Mouse (Mus musculus): Measurements from ENCODE around the gene Cda. TPM values are rescaled to one million over a fixed set of nuclear protein-coding genes. Genes with fewer than 3 reads are reported as not detected.

Gene Cda
- polyA plus RNA-seq, 1 experiment from 2014 or later = 14.1 TPM

DNA sequence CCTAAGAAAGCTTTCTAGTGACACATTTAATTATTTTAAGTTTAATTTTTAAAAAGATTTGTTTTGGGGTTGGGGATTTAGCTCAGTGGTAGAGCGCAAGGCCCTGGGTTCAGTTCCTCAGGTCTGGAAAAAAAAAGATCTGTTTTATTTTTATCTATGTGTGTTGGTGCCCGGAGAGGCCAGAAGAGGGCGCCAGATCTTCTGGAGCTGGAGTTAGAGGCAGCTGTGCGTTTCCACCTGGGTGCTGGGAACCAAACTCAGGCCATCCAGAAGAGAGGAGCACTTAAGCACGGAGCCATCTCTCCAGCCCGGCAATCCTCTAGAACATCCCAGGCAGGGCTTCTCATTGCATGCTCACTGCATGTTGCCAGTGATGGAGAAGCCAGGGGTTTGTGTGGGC is 51.4 kb downstream of the Cda start:
- H3K4me3 ChIP-seq (ENCODE audit: control insufficient read depth in 1 of 2, insufficient read depth in 1 of 2, low read depth in 1 of 2, low read length in 2 of 2) = no peak overlapping the region
- H3K9ac ChIP-seq (ENCODE audit: low read length) = no peak overlapping the region
- peaks cover 3 to 7% of the 10 kb centered on the region in 2 experiments; a peak in 2 of 4 replicates for H3K4me1 ChIP-seq (ENCODE audit: control insufficient read depth in 2 of 2, insufficient read depth in 2 of 2, low read length in 2 of 2)
- no peak for ATAC-seq (ENCODE audit: insufficient number of reproducible peaks, insufficient read depth, low FRiP score, low read depth)
- WGBS = 83% methylated on average over 6 of the region's 6 CpGs
- H3K4me2 ChIP-seq (ENCODE audit: low read length) = no peak overlapping the region
- H3K9me3 ChIP-seq (ENCODE audit: control insufficient read depth, low read length) = no peaks in the 10 kb centered on the region
- no peaks in the 10 kb centered on the region for H3K27me3 ChIP-seq (ENCODE audit: control insufficient read depth, insufficient read depth, low read length)
- H3K36me3 ChIP-seq (ENCODE audit: control insufficient read depth, insufficient read depth, low read length) = peaks cover 86% of the 10 kb centered on the region
- no peak overlapping the region for H3K27ac ChIP-seq (replicated peaks in 1 of 2; ENCODE audit: control insufficient read depth in 1 of 2, insufficient read depth in 1 of 2, low read depth in 2 of 2, low read length in 2 of 2)

- Histone ChIP-seq H3K4me2 (ENCODE audit: low read length) (no peak overlapping the region), H3K36me3 (ENCODE audit: control insufficient read depth, insufficient read depth, low read length) (peaks cover 92% of the 10 kb centered on the region), H3K27ac (replicated peaks in 1 of 2; ENCODE audit: control insufficient read depth in 1 of 2, insufficient read depth in 1 of 2, low read depth in 2 of 2, low read length in 2 of 2) (no peak overlapping the region), H3K27me3 (ENCODE audit: control insufficient read depth, insufficient read depth, low read length) (no peaks in the 10 kb centered on the region), H3K4me1 (ENCODE audit: control insufficient read depth in 2 of 2, insufficient read depth in 2 of 2, low read length in 2 of 2) (peaks cover 3% of the 10 kb centered on the region in 2 experiments; a peak in 1 of 4 replicates), H3K9ac (ENCODE audit: low read length) (no peak overlapping the region), H3K4me3 (ENCODE audit: control insufficient read depth in 1 of 2, insufficient read depth in 1 of 2, low read depth in 1 of 2, low read length in 2 of 2) (no peak overlapping the region), H3K9me3 (ENCODE audit: control insufficient read depth, low read length) (no peaks in the 10 kb centered on the region)
- 74% methylated on average over 9 of the region's 9 CpGs for WGBS
- no peak for ATAC-seq (ENCODE audit: insufficient number of reproducible peaks, insufficient read depth, low FRiP score, low read depth)
Observed at GRCm38 (mm10) chr4:138315781-138316180, 52.0 kb downstream of the Cda start.

GRCm38 (mm10) chr4:138313795-138314194 is 54.0 kb downstream of the Cda start:
- H3K4me1 ChIP-seq (ENCODE audit: control insufficient read depth in 2 of 2, insufficient read depth in 2 of 2, low read length in 2 of 2) = no peaks in the 10 kb centered on the region
- H3K9me3 ChIP-seq (ENCODE audit: control insufficient read depth, low read length) = no peaks in the 10 kb centered on the region
- ATAC-seq (ENCODE audit: insufficient number of reproducible peaks, insufficient read depth, low FRiP score, low read depth) = no peak
- peaks cover 98% of the 10 kb centered on the region for H3K36me3 ChIP-seq (ENCODE audit: control insufficient read depth, insufficient read depth, low read length)
- H3K4me2 ChIP-seq (ENCODE audit: low read length) = no peak overlapping the region
- no peak overlapping the region for H3K4me3 ChIP-seq (ENCODE audit: control insufficient read depth in 1 of 2, insufficient read depth in 1 of 2, low read depth in 1 of 2, low read length in 2 of 2)
- WGBS = 83% methylated on average over 4 of the region's 4 CpGs
- H3K27ac ChIP-seq (replicated peaks in 1 of 2; ENCODE audit: control insufficient read depth in 1 of 2, insufficient read depth in 1 of 2, low read depth in 2 of 2, low read length in 2 of 2) = no peak overlapping the region
- H3K9ac ChIP-seq (ENCODE audit: low read length) = no peak overlapping the region
- H3K27me3 ChIP-seq (ENCODE audit: control insufficient read depth, insufficient read depth, low read length) = no peaks in the 10 kb centered on the region

DNA sequence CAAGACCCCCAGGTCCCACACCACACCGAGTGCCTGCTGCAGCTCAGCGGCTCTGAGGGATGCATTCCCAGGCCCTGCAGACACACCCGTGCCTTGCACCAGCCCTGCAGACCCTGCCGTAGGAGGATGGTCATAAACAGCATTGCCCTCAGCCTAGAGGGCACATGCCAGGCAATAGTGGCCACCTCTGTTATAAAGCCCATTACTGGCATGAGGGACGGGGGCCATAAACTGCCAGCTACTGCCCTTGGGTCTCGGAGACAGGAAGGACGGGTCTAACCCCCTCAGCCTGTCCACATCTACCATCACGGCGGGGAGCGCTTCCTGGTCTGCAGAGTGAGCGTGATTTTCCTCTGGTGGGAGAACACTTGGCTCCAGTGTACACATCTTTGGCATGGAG is 54.8 kb downstream of the Cda start:
- ATAC-seq (ENCODE audit: insufficient number of reproducible peaks, insufficient read depth, low FRiP score, low read depth) = no peak
- H3K36me3 ChIP-seq (ENCODE audit: control insufficient read depth, insufficient read depth, low read length) = peaks cover 99% of the 10 kb centered on the region
- WGBS = 86% methylated on average over 11 of the region's 11 CpGs
- H3K4me2 ChIP-seq (ENCODE audit: low read length) = no peak overlapping the region
- no peak overlapping the region for H3K9ac ChIP-seq (ENCODE audit: low read length)
- H3K9me3 ChIP-seq (ENCODE audit: control insufficient read depth, low read length) = no peaks in the 10 kb centered on the region
- no peaks in the 10 kb centered on the region for H3K27me3 ChIP-seq (ENCODE audit: control insufficient read depth, insufficient read depth, low read length)
- no peaks in the 10 kb centered on the region for H3K4me1 ChIP-seq (ENCODE audit: control insufficient read depth in 2 of 2, insufficient read depth in 2 of 2, low read length in 2 of 2)
- H3K4me3 ChIP-seq (ENCODE audit: control insufficient read depth in 1 of 2, insufficient read depth in 1 of 2, low read depth in 1 of 2, low read length in 2 of 2) = no peak overlapping the region
- no peak overlapping the region for H3K27ac ChIP-seq (replicated peaks in 1 of 2; ENCODE audit: control insufficient read depth in 1 of 2, insufficient read depth in 1 of 2, low read depth in 2 of 2, low read length in 2 of 2)

DNA sequence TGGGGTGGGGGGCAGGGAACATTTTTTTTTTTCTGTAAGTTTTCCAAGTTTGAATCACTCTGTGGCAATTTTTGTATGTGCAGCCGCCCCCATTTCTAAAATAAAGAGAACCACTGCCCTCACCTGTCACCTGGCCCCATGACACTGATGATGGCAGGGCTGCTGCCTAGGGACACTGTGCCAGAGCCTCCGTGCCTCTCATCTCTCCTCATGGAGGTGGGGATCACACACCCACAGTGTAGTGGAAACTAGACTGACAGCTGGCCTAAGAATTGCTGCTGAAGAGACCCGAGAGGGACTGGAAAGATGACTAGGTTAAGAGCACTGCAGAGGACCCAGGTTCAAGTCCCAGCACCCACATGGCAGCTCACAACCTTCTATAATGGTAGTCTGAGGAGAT is 55.7 kb downstream of the Cda start:
- H3K4me2 ChIP-seq (ENCODE audit: low read length) = no peak overlapping the region
- no peak overlapping the region for H3K4me3 ChIP-seq (ENCODE audit: control insufficient read depth in 1 of 2, insufficient read depth in 1 of 2, low read depth in 1 of 2, low read length in 2 of 2)
- H3K4me1 ChIP-seq (ENCODE audit: control insufficient read depth in 2 of 2, insufficient read depth in 2 of 2, low read length in 2 of 2) = no peaks in the 10 kb centered on the region
- H3K9me3 ChIP-seq (ENCODE audit: control insufficient read depth, low read length) = no peaks in the 10 kb centered on the region
- H3K27ac ChIP-seq (replicated peaks in 1 of 2; ENCODE audit: control insufficient read depth in 1 of 2, insufficient read depth in 1 of 2, low read depth in 2 of 2, low read length in 2 of 2) = no peak overlapping the region
- WGBS = 91% methylated on average over 3 of the region's 3 CpGs
- H3K27me3 ChIP-seq (ENCODE audit: control insufficient read depth, insufficient read depth, low read length) = no peaks in the 10 kb centered on the region
- peaks cover 99% of the 10 kb centered on the region for H3K36me3 ChIP-seq (ENCODE audit: control insufficient read depth, insufficient read depth, low read length)
- no peak overlapping the region for H3K9ac ChIP-seq (ENCODE audit: low read length)
- ATAC-seq (ENCODE audit: insufficient number of reproducible peaks, insufficient read depth, low FRiP score, low read depth) = no peak

DNA sequence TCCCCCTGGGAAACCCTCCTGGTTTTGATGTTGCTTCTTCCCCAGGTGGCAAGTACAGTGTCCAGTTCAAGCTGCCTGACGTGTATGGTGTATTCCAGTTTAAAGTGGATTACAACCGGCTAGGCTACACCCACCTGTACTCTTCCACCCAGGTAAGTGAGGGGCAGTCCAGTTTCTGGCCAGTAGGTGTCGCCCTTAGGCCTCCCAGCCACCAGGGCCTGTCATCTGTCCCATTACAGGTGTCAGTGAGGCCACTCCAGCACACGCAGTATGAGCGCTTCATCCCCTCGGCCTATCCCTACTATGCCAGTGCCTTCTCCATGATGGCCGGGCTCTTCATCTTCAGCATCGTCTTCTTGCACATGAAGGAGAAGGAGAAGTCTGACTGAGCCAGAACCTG is 56.2 kb downstream of the Cda start:
- no peak overlapping the region for H3K4me3 ChIP-seq (ENCODE audit: control insufficient read depth in 1 of 2, insufficient read depth in 1 of 2, low read depth in 1 of 2, low read length in 2 of 2)
- H3K27ac ChIP-seq (replicated peaks in 1 of 2; ENCODE audit: control insufficient read depth in 1 of 2, insufficient read depth in 1 of 2, low read depth in 2 of 2, low read length in 2 of 2) = no peak overlapping the region
- no peaks in the 10 kb centered on the region for H3K27me3 ChIP-seq (ENCODE audit: control insufficient read depth, insufficient read depth, low read length)
- H3K9ac ChIP-seq (ENCODE audit: low read length) = no peak overlapping the region
- H3K4me1 ChIP-seq (ENCODE audit: control insufficient read depth in 2 of 2, insufficient read depth in 2 of 2, low read length in 2 of 2) = no peaks in the 10 kb centered on the region
- H3K36me3 ChIP-seq (ENCODE audit: control insufficient read depth, insufficient read depth, low read length) = peaks cover 99% of the 10 kb centered on the region
- WGBS = 50% methylated on average over 8 of the region's 8 CpGs
- no peak for ATAC-seq (ENCODE audit: insufficient number of reproducible peaks, insufficient read depth, low FRiP score, low read depth)
- no peaks in the 10 kb centered on the region for H3K9me3 ChIP-seq (ENCODE audit: control insufficient read depth, low read length)
- H3K4me2 ChIP-seq (ENCODE audit: low read length) = no peak overlapping the region

DNA sequence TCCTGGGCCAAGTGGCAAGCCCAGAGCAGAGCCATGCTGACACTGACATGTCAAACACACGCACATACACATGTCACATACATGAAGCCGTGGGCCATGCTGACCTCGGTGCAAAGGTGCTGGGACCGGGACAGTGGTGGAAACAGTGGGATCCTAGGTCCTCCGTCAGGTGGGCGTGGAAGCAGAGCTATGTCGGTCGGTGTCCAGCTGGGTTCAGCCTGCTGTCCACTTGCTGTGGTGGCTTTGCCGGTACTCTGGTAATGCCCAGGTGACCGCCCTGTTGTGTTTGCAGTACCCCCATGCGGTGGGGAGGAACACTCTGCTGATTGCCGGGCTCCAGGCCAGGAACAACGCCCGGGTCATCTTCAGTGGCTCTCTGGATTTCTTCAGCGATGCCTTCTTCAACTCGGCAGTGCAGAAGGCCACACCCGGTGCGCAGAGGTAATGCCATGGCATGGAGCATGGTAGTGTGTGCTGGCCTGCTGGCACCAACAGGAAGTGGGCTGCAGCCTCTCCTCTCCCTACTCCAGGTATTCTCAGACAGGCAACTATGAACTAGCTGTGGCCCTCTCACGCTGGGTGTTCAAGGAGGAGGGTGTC is 57.4 kb downstream of the Cda start:
- Histone ChIP-seq H3K27me3 (ENCODE audit: control insufficient read depth, insufficient read depth, low read length) (no peaks in the 10 kb centered on the region), H3K9me3 (ENCODE audit: control insufficient read depth, low read length) (no peaks in the 10 kb centered on the region), H3K4me1 (ENCODE audit: control insufficient read depth in 2 of 2, insufficient read depth in 2 of 2, low read length in 2 of 2) (peaks cover 3 to 6% of the 10 kb centered on the region in 2 experiments), H3K4me3 (ENCODE audit: control insufficient read depth in 1 of 2, insufficient read depth in 1 of 2, low read depth in 1 of 2, low read length in 2 of 2) (no peak overlapping the region), H3K4me2 (ENCODE audit: low read length) (no peak overlapping the region), H3K27ac (replicated peaks in 1 of 2; ENCODE audit: control insufficient read depth in 1 of 2, insufficient read depth in 1 of 2, low read depth in 2 of 2, low read length in 2 of 2) (no peak overlapping the region), H3K9ac (ENCODE audit: low read length) (no peak overlapping the region), H3K36me3 (ENCODE audit: control insufficient read depth, insufficient read depth, low read length) (peaks cover 87% of the 10 kb centered on the region)
- ATAC-seq (ENCODE audit: insufficient number of reproducible peaks, insufficient read depth, low FRiP score, low read depth) = no peak
- WGBS = 87% methylated on average over 19 of the region's 19 CpGs

DNA sequence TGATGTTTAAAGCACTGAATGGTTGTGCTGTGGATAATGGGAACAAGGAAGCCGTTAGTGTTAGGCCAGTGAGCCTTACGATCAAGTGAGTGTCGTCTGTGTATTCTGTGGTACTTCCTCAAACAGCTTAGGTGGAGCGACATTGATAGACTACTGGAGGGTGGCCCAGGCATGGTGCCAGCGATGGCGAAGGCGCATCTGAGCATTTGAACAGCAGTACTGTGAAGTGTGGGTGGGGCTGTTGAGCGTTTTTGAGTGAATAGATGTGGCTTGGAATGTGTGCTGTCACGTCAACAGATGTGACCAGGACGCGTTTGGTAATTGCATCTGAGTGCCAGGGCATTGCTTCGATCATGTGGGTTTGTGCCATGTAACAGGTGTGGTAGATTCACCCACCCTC is 60.1 kb downstream of the Cda start:
- H3K4me3 ChIP-seq (ENCODE audit: control insufficient read depth in 1 of 2, insufficient read depth in 1 of 2, low read depth in 1 of 2, low read length in 2 of 2) = no peak overlapping the region
- no peak overlapping the region for H3K9ac ChIP-seq (ENCODE audit: low read length)
- no peaks in the 10 kb centered on the region for H3K9me3 ChIP-seq (ENCODE audit: control insufficient read depth, low read length)
- 90% methylated on average over 12 of the region's 12 CpGs for WGBS
- no peak overlapping the region for H3K4me2 ChIP-seq (ENCODE audit: low read length)
- H3K4me1 ChIP-seq (ENCODE audit: control insufficient read depth in 2 of 2, insufficient read depth in 2 of 2, low read length in 2 of 2) = peaks cover 9 to 14% of the 10 kb centered on the region in 2 experiments
- no peak overlapping the region for H3K27ac ChIP-seq (replicated peaks in 1 of 2; ENCODE audit: control insufficient read depth in 1 of 2, insufficient read depth in 1 of 2, low read depth in 2 of 2, low read length in 2 of 2)
- no peaks in the 10 kb centered on the region for H3K27me3 ChIP-seq (ENCODE audit: control insufficient read depth, insufficient read depth, low read length)
- H3K36me3 ChIP-seq (ENCODE audit: control insufficient read depth, insufficient read depth, low read length) = peaks cover 60% of the 10 kb centered on the region
- ATAC-seq (ENCODE audit: insufficient number of reproducible peaks, insufficient read depth, low FRiP score, low read depth) = no peak
